Mouse (Mus musculus) gastrocnemius, postnatal 25 days (tissue): ENCODE measurements around the gene Nfia. TPM values are rescaled to one million over a fixed set of nuclear protein-coding genes. Genes with fewer than 3 reads are reported as not detected.

Source experiments
- DNase-seq: peaks from one replicate; pipeline ENCODE4 v3.0.0; 2022
- total RNA-seq, 2 experiments: library from RNA; stranded (reverse); gene quantifications; 1 replicate in 1 of 2; 2 replicates in 1 of 2; pipeline ENCODE4 v1.2.3; 2021

The Nfia gene
- total RNA-seq, 2 experiments from 2014 or later: 54.7 to 55.0 TPM

- no peak for DNase-seq
Measured at GRCm38 (mm10) chr4:97840227-97841062, 67.9 kb downstream of the Nfia start.

- no peak for DNase-seq
Measured at GRCm38 (mm10) chr4:97841063-97841595, 68.6 kb downstream of the Nfia start.

- DNase-seq: no peak
Measured at GRCm38 (mm10) chr4:97841745-97842144, 69.2 kb downstream of the Nfia start.

- no peak for DNase-seq
Measured at GRCm38 (mm10) chr4:97843981-97844690, 71.6 kb downstream of the Nfia start.

- no peak for DNase-seq
Measured at GRCm38 (mm10) chr4:97844899-97845298, 72.4 kb downstream of the Nfia start.

GRCm38 (mm10) chr4:97847653-97848052 is 75.1 kb downstream of the Nfia start:
- no peak for DNase-seq

GRCm38 (mm10) chr4:97850991-97851390 is 78.5 kb downstream of the Nfia start:
- DNase-seq: no peak

GRCm38 (mm10) chr4:97851698-97852097 is 79.2 kb downstream of the Nfia start:
- no peak for DNase-seq

GRCm38 (mm10) chr4:97852626-97853025 is 80.1 kb downstream of the Nfia start:
- no peak for DNase-seq

- no peak for DNase-seq
Measured at GRCm38 (mm10) chr4:97854779-97855178, 82.2 kb downstream of the Nfia start.

- DNase-seq: no peak
Measured at GRCm38 (mm10) chr4:97855712-97856420, 83.3 kb downstream of the Nfia start.

- no peak for DNase-seq
Measured at GRCm38 (mm10) chr4:97857549-97857948, 85.0 kb downstream of the Nfia start.

- peak; percentile 76 for DNase-seq
Measured at GRCm38 (mm10) chr4:97859431-97859830, 86.9 kb downstream of the Nfia start.

GRCm38 (mm10) chr4:97860376-97860775 is 87.8 kb downstream of the Nfia start:
- DNase-seq: no peak

- DNase-seq: no peak
Measured at GRCm38 (mm10) chr4:97860791-97861344, 88.3 kb downstream of the Nfia start.

- no peak for DNase-seq
Measured at GRCm38 (mm10) chr4:97862379-97862778, 89.8 kb downstream of the Nfia start.

- peak; percentile 12 for DNase-seq
Measured at GRCm38 (mm10) chr4:97864276-97864675, 91.7 kb downstream of the Nfia start.

- no peak for DNase-seq
Measured at GRCm38 (mm10) chr4:97865410-97865953, 92.9 kb downstream of the Nfia start.

GRCm38 (mm10) chr4:97866463-97866862 is 93.9 kb downstream of the Nfia start:
- peak; percentile 51 for DNase-seq

GRCm38 (mm10) chr4:97868307-97868937 is 95.9 kb downstream of the Nfia start:
- DNase-seq: peak; percentile 65

GRCm38 (mm10) chr4:97868938-97869440 is 96.5 kb downstream of the Nfia start:
- DNase-seq: peak; percentile 96
